8 mouse cellular contexts compared by ENCODE assay signal in the genomic region with DNA sequence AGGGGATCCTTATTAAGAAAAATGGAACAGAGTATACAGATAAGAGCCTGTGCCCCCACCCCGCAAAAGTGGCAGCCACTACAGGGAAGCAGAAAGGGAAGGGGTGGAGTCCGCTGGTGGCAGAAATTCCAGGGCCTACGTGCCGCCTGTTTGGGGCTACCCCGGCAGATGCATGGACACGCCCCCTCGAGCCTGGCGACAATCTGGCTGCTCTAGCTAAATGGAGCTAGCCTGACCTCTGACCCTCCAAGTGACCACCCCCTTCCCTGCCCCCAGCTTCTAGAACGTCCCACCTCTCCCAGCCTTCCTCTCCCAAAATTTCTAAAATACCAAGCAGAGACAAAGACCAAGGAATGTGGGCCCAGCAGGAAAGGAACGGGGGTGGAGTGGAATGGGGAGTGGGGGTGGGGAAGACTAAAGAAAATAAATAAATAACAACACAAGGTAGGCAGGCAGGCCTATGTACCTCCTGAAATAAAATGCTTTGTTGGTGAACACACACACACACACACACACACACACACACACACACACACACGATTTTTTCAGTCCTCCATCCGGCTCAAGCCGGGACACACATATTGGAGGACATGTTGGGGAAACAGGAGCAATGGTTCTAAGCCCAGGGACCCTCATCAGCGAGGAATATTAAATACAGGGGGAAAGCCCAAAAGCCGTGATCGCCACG. TPM values are rescaled to one million over a fixed set of nuclear protein-coding genes. Genes with fewer than 3 reads are reported as not detected.
DNase-seq lines count a peak whose midpoint lies in the region.

No protein-coding gene starts in this region.

- DNase-seq in testis, postnatal 10 days (ENCODE audit: low spot score), result peak; percentile 63
- DNase-seq in testis, postnatal 14 days (ENCODE audit: low spot score), result no peak
- peak; percentile 14 to 21 for DNase-seq in heart, adult 18-20 months
- peak; percentile 44 for DNase-seq in kidney, adult 9 months
- peak; percentile 47 for DNase-seq in lung, postnatal 14 days
- no peak for DNase-seq in urinary bladder, adult 18-20 months (ENCODE audit: low spot score in 2 of 2)
- DNase-seq in ovary, postnatal 10 days (ENCODE audit: low spot score), result no peak
- no peak for DNase-seq in cerebellum, adult 18-20 months

RNA-seq across cellular contexts. Expression of a gene that starts 12.6 kb away (rescaled TPM):
- total RNA-seq in heart, adult 18-20 months (2021), result not detected

RNA-seq across cellular contexts. Expression of a gene that starts 23.4 kb away (rescaled TPM):
- total RNA-seq in heart, adult 18-20 months (2021), result not detected

RNA-seq across cellular contexts. Expression of a gene that starts 36.0 kb away (rescaled TPM):
- not detected for total RNA-seq in heart, adult 18-20 months (2021)

Comparison
In these comparisons a context has a peak if more than half of its experiments do, and no peak if none do; other contexts are left out.
1. DNase-seq: peak in testis, postnatal 10 days (single experiment), heart, adult 18-20 months (2 of 2), kidney, adult 9 months (single experiment) and lung, postnatal 14 days (single experiment); none in testis, postnatal 14 days (single experiment), urinary bladder, adult 18-20 months (0 of 2), ovary, postnatal 10 days (single experiment) and cerebellum, adult 18-20 months (0 of 2).